In genomic region chr13:43560458-43561411, GRCm38 (mm10) we compare ENCODE assay signal across 8 mouse cellular contexts. TPM values are rescaled to one million over a fixed set of nuclear protein-coding genes. Genes with fewer than 3 reads are reported as not detected.
A peak's percentile ranks its signal among the peaks of the same experiment; 100 is the strongest.
DNase-seq lines count a peak whose midpoint lies in the region; ATAC-seq lines count a peak whose summit lies in the region.

No protein-coding gene starts in this region.

- intact Hi-C loops in heart, postnatal 14 days (cut with DNase I), result no loop called here

- H3K36me3 ChIP-seq in embryonic facial prominence, embryonic 13.5 days, result no peaks in the 10 kb centered on the region
- no peaks in the 10 kb centered on the region for H3K36me3 ChIP-seq in limb, embryonic 10.5 days
- H3K36me3 ChIP-seq in midbrain, embryonic 13.5 days, result no peaks in the 10 kb centered on the region

- 8% methylated on average over 18 of the region's 18 CpGs for WGBS in embryonic facial prominence, embryonic 13.5 days
- 12% methylated on average over 18 of the region's 18 CpGs for WGBS in limb, embryonic 10.5 days
- WGBS in midbrain, embryonic 13.5 days, result 10% methylated on average over 18 of the region's 18 CpGs

- DNase-seq in retina, postnatal 1 day, result peak; percentile 52
- no peak for DNase-seq in retina, embryonic 14.5 days (ENCODE audit: low spot score)
- peak; percentile 39 to 61 for DNase-seq in heart, postnatal 14 days
- peak; percentile 48 for DNase-seq in limb, embryonic 10.5 days (ENCODE audit: low spot score)
- DNase-seq in right cerebral cortex, postnatal 25 days, result no peak

- peaks cover 23% of the 10 kb centered on the region for H3K4me1 ChIP-seq in embryonic facial prominence, embryonic 13.5 days
- H3K4me1 ChIP-seq in limb, embryonic 10.5 days, result peaks cover 34% of the 10 kb centered on the region
- H3K4me1 ChIP-seq in midbrain, embryonic 13.5 days (replicated peaks), result peaks cover 17% of the 10 kb centered on the region

- H3K4me3 ChIP-seq in embryonic facial prominence, embryonic 13.5 days, result peak overlapping the region; percentile 86
- H3K4me3 ChIP-seq in limb, embryonic 10.5 days, result peak overlapping the region; percentile 83
- H3K4me3 ChIP-seq in midbrain, embryonic 13.5 days (replicated peaks), result peak overlapping the region; percentile 68

- peak overlapping the region; percentile 90 for H3K27ac ChIP-seq in embryonic facial prominence, embryonic 13.5 days
- peak overlapping the region; percentile 98 for H3K27ac ChIP-seq in limb, embryonic 10.5 days
- H3K27ac ChIP-seq in midbrain, embryonic 13.5 days, result peak overlapping the region; percentile 37

- no peaks in the 10 kb centered on the region for H3K9me3 ChIP-seq in embryonic facial prominence, embryonic 13.5 days
- no peaks in the 10 kb centered on the region for H3K9me3 ChIP-seq in limb, embryonic 10.5 days (replicated peaks)
- H3K9me3 ChIP-seq in midbrain, embryonic 13.5 days, result no peaks in the 10 kb centered on the region

- peak overlapping the region; percentile 89 for H3K4me2 ChIP-seq in embryonic facial prominence, embryonic 13.5 days
- H3K4me2 ChIP-seq in midbrain, embryonic 13.5 days (replicated peaks), result peak overlapping the region; percentile 83

- no peak for ATAC-seq in embryonic facial prominence, embryonic 13.5 days (ENCODE audit: insufficient number of reproducible peaks, insufficient read depth, low FRiP score, low TSS enrichment, low read depth)
- ATAC-seq in midbrain, embryonic 13.5 days, result 0 out of 2 replicates have a peak, but pooled peaks have one; percentile 3
- ATAC-seq in activated CD4-positive, CD25-positive, alpha-beta regulatory T cell, adult 4 months, result no peak

- no peaks in the 10 kb centered on the region for H3K27me3 ChIP-seq in embryonic facial prominence, embryonic 13.5 days
- H3K27me3 ChIP-seq in limb, embryonic 10.5 days (ENCODE audit: low read depth, poor library complexity, severe bottlenecking), result peaks cover 6% of the 10 kb centered on the region; the same call in 1 of the 2 replicates
- peaks cover 14% of the 10 kb centered on the region for H3K27me3 ChIP-seq in midbrain, embryonic 13.5 days

- H3K9ac ChIP-seq in embryonic facial prominence, embryonic 13.5 days, result peak overlapping the region; percentile 90
- H3K9ac ChIP-seq in midbrain, embryonic 13.5 days (replicated peaks), result peak overlapping the region; percentile 77

RNA-seq across cellular contexts. Expression of gene Mcur1, which starts 0.7 kb away (rescaled TPM):
- polyA plus RNA-seq in embryonic facial prominence, embryonic 13.5 days (2015; fragmentation: Nextera tagmentation; extraction: Ambion mirVana), result 13.8 and 16.0 TPM in 2 replicates
- 10 to 100 TPM; 45.7 to 47.5 TPM for total RNA-seq in heart, postnatal 14 days (2021)
- polyA plus RNA-seq in limb, embryonic 10.5 days (2016; fragmentation: Nextera tagmentation; extraction: Ambion mirVana), result 10.6 and 12.1 TPM in 2 replicates
- 8.1 and 8.2 TPM in 2 replicates for polyA plus RNA-seq in midbrain, embryonic 13.5 days (2015; fragmentation: Nextera tagmentation; extraction: Ambion mirVana)
- polyA plus RNA-seq in activated CD4-positive, CD25-positive, alpha-beta regulatory T cell, adult 4 months (2017; shearing (Covaris generic)), result 10 to 100 TPM; 11.0 to 11.2 TPM

RNA-seq across cellular contexts. Expression of gene Rnf182, which starts 54.8 kb away (rescaled TPM):
- 10.7 and 13.4 TPM in 2 replicates for polyA plus RNA-seq in embryonic facial prominence, embryonic 13.5 days (2015; fragmentation: Nextera tagmentation; extraction: Ambion mirVana)
- under 1 TPM; 0.10 to 0.22 TPM for total RNA-seq in heart, postnatal 14 days (2021)
- 3.2 and 5.5 TPM in 2 replicates for polyA plus RNA-seq in limb, embryonic 10.5 days (2016; fragmentation: Nextera tagmentation; extraction: Ambion mirVana)
- polyA plus RNA-seq in midbrain, embryonic 13.5 days (2015; fragmentation: Nextera tagmentation; extraction: Ambion mirVana), result 20.4 and 29.8 TPM in 2 replicates
- under 1 TPM in 1 of 2 experiments, not detected in 1; 0.86 TPM for polyA plus RNA-seq in activated CD4-positive, CD25-positive, alpha-beta regulatory T cell, adult 4 months (2017; shearing (Covaris generic))

Comparison
In these comparisons a context has a peak if more than half of its experiments do, and no peak if none do; other contexts are left out.
1. DNase-seq: peak in retina, postnatal 1 day (single experiment), heart, postnatal 14 days (2 of 2) and limb, embryonic 10.5 days (single experiment); none in retina, embryonic 14.5 days (single experiment) and right cerebral cortex, postnatal 25 days (single experiment).
2. H3K27ac ChIP-seq: peak in every context shown above with its lines; median percentile 98 in limb, embryonic 10.5 days; 90 in embryonic facial prominence, embryonic 13.5 days; 37 in midbrain, embryonic 13.5 days.
3. Peak in every context shown above with its lines, with median percentiles within 50 percentile points of each other: H3K4me3 ChIP-seq.